In the genomic region with DNA sequence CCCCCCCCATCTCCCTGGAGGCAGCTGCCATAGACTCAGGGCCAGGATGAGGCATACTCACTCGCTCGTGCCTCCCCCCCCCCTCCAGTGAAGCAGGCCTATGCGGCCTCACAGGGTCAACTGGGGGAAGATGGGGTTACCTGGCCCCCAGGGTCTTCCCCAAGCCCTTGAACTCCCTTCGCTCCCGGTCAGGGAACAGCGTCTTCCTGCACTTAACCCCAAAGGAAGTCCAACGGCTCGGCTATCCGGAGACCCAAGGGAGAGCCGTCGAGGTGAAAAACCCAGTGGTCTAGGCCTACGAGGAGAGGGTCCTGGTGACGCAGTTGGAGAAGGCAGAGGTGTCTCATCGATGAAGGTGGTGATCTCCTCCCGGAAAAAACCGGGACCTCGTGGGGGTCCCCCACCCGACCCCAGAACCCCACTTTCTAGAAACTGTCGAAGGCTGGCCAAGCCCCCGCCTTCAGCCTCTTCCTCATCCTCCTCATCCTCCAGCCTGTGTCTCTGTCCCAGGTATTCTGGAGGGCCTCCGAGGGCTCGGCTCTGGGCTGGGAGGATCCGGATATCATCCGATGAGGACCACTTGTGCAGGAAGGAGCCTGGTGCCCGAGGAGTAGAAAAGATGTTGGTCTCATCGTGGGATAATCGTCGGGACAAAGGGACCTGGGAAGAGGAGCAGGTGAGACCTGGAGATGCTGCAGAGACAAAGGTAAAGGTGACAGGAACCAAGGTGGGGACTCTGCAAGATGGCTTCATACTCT, we compare ENCODE assay signal across 9 mouse cellular contexts. TPM values are rescaled to one million over a fixed set of nuclear protein-coding genes. Genes with fewer than 3 reads are reported as not detected.
DNase-seq lines count a peak whose midpoint lies in the region; ATAC-seq and TF ChIP-seq lines count a peak whose summit lies in the region.
"Had no signal": no experiment of that assay in that cellular context is flagged by ENCODE, and none has a peak within 500 bp of the region (broad histone marks: within the 10 kb centered on the region; RNA-seq: fewer than 3 reads in every experiment).

No protein-coding gene starts in this region.

- H3K36me3 ChIP-seq in heart, embryonic 12.5 days, result 0 out of 2 replicates have a peak, but pooled peaks cover 5% of the 10 kb centered on the region
- no peaks in the 10 kb centered on the region; the same call in 1 of the 2 replicates for H3K36me3 ChIP-seq in stomach, embryonic 14.5 days (ENCODE audit: control insufficient read depth, insufficient read depth, low read length)
- no peaks in the 10 kb centered on the region for H3K36me3 ChIP-seq in stomach, postnatal 0 days (ENCODE audit: control insufficient read depth, insufficient read depth, low read length)
- peaks cover 18% of the 10 kb centered on the region for H3K36me3 ChIP-seq in limb, embryonic 10.5 days
- no peaks in the 10 kb centered on the region for H3K36me3 ChIP-seq in stomach, embryonic 16.5 days (ENCODE audit: control insufficient read depth, insufficient read depth, low read length)

- H3K9me3 ChIP-seq in heart, embryonic 12.5 days (replicated peaks), result no peaks in the 10 kb centered on the region
- H3K9me3 ChIP-seq in stomach, embryonic 14.5 days (ENCODE audit: control insufficient read depth, low read depth, low read length), result no peaks in the 10 kb centered on the region
- no peaks in the 10 kb centered on the region for H3K9me3 ChIP-seq in stomach, postnatal 0 days (ENCODE audit: control insufficient read depth, low read length)
- no peaks in the 10 kb centered on the region for H3K9me3 ChIP-seq in limb, embryonic 10.5 days (replicated peaks)
- H3K9me3 ChIP-seq in stomach, embryonic 16.5 days (replicated peaks; ENCODE audit: control insufficient read depth, low read length), result no peaks in the 10 kb centered on the region

- H3K4me2 ChIP-seq in heart, embryonic 12.5 days, result peak overlapping the region; percentile 96
- H3K4me2 ChIP-seq in stomach, embryonic 14.5 days (replicated peaks; ENCODE audit: low read depth, low read length), result 0 out of 2 replicates have a peak overlapping the region, but pooled peaks have one; percentile 73
- H3K4me2 ChIP-seq in stomach, postnatal 0 days (replicated peaks; ENCODE audit: low read depth), result no peak overlapping the region
- peak overlapping the region; percentile 81 for H3K4me2 ChIP-seq in stomach, embryonic 16.5 days (ENCODE audit: low read depth, low read length)

- ATAC-seq in heart, embryonic 12.5 days (ENCODE audit: insufficient number of reproducible peaks, low FRiP score), result no peak
- ATAC-seq in stomach, embryonic 14.5 days (ENCODE audit: insufficient number of reproducible peaks, insufficient read depth, low FRiP score, low read depth), result no peak
- no peak for ATAC-seq in stomach, postnatal 0 days (ENCODE audit: low FRiP score, low TSS enrichment)
- ATAC-seq in stomach, embryonic 16.5 days (ENCODE audit: insufficient read depth, low FRiP score), result no peak

- no peak for TF ChIP-seq CTCF in stomach, postnatal 0 days (IDR thresholded peaks at IDR 0.05; ENCODE audit: low read depth)

- no peak for TF ChIP-seq EP300 in stomach, postnatal 0 days (optimal IDR thresholded peaks at IDR 0.05)

- H3K4me1 ChIP-seq in heart, embryonic 12.5 days (replicated peaks), result peaks cover 53% of the 10 kb centered on the region
- H3K4me1 ChIP-seq in stomach, embryonic 14.5 days (ENCODE audit: control insufficient read depth, insufficient read depth, low read length), result peaks cover 15% of the 10 kb centered on the region; the same call in 1 of the 2 replicates
- no peaks in the 10 kb centered on the region for H3K4me1 ChIP-seq in stomach, postnatal 0 days (replicated peaks; ENCODE audit: control insufficient read depth, insufficient read depth)
- peaks cover 86% of the 10 kb centered on the region for H3K4me1 ChIP-seq in limb, embryonic 10.5 days
- peaks cover 19% of the 10 kb centered on the region for H3K4me1 ChIP-seq in stomach, embryonic 16.5 days (ENCODE audit: control insufficient read depth, insufficient read depth, low read length)

- WGBS in heart, embryonic 12.5 days, result 66% methylated on average over 28 of the region's 28 CpGs
- WGBS in stomach, embryonic 14.5 days, result 70% methylated on average over 28 of the region's 28 CpGs
- WGBS in stomach, postnatal 0 days, result 72% methylated on average over 28 of the region's 28 CpGs
- 76% methylated on average over 28 of the region's 28 CpGs for WGBS in limb, embryonic 10.5 days
- WGBS in stomach, embryonic 16.5 days, result 72% methylated on average over 27 of the region's 28 CpGs

- intact Hi-C loops in heart, postnatal 36 days (cut with DNase I), result loop anchor here (1.0 to 10.0 kb wide), 3 partner anchors 44 to 106 kb away; a partner anchor contains a TSS
- intact Hi-C loops in left cerebral cortex, postnatal 14 days (cut with DNase I), result no loop called here

- H3K27ac ChIP-seq in heart, embryonic 12.5 days (ENCODE audit: poor library complexity, severe bottlenecking), result no peak overlapping the region
- H3K27ac ChIP-seq in stomach, embryonic 14.5 days (ENCODE audit: low read length), result no peak overlapping the region
- no peak overlapping the region for H3K27ac ChIP-seq in stomach, postnatal 0 days (replicated peaks)
- peak overlapping the region; percentile 100 for H3K27ac ChIP-seq in limb, embryonic 10.5 days
- H3K27ac ChIP-seq in stomach, embryonic 16.5 days (ENCODE audit: low read length), result no peak overlapping the region
- H3K27ac ChIP-seq: liver, embryonic 14.5 days had no signal

- peaks cover 38% of the 10 kb centered on the region for H3K27me3 ChIP-seq in heart, embryonic 12.5 days (replicated peaks)
- H3K27me3 ChIP-seq in stomach, embryonic 14.5 days (ENCODE audit: control insufficient read depth, insufficient read depth, low read length), result no peaks in the 10 kb centered on the region
- H3K27me3 ChIP-seq in stomach, postnatal 0 days (ENCODE audit: control insufficient read depth, insufficient read depth, low read length), result no peaks in the 10 kb centered on the region; the same call in 1 of the 2 replicates
- H3K27me3 ChIP-seq in limb, embryonic 10.5 days (ENCODE audit: low read depth, poor library complexity, severe bottlenecking), result peaks cover 63% of the 10 kb centered on the region
- H3K27me3 ChIP-seq in stomach, embryonic 16.5 days (ENCODE audit: control insufficient read depth, insufficient read depth, low read length), result peaks cover 8% of the 10 kb centered on the region; the same call in 1 of the 2 replicates

- H3K9ac ChIP-seq in heart, embryonic 12.5 days, result no peak overlapping the region
- no peak overlapping the region for H3K9ac ChIP-seq in stomach, embryonic 14.5 days (replicated peaks; ENCODE audit: low read depth, low read length)
- H3K9ac ChIP-seq in stomach, postnatal 0 days (ENCODE audit: low read length), result no peak overlapping the region
- peak overlapping the region; percentile 94; the same call in 1 of the 2 replicates for H3K9ac ChIP-seq in stomach, embryonic 16.5 days (ENCODE audit: low read length)
- H3K9ac ChIP-seq: liver, embryonic 14.5 days had no signal

- DNase-seq in heart, postnatal 36 days, result no peak
- no peak for DNase-seq in stomach, postnatal 0 days (ENCODE audit: low spot score)
- no peak for DNase-seq in limb, embryonic 10.5 days (ENCODE audit: low spot score)
- DNase-seq in MN1 (ENCODE audit: low spot score), result no peak
- DNase-seq in left cerebral cortex, postnatal 14 days (ENCODE audit: low spot score in 2 of 2), result no peak

- H3K4me3 ChIP-seq in heart, embryonic 12.5 days, result no peak overlapping the region
- no peak overlapping the region for H3K4me3 ChIP-seq in stomach, embryonic 14.5 days (ENCODE audit: low read depth, low read length)
- H3K4me3 ChIP-seq in stomach, postnatal 0 days (ENCODE audit: low read depth, low read length), result no peak overlapping the region
- peak overlapping the region; percentile 93 for H3K4me3 ChIP-seq in limb, embryonic 10.5 days
- H3K4me3 ChIP-seq in stomach, embryonic 16.5 days (replicated peaks; ENCODE audit: low read length), result no peak overlapping the region

RNA-seq across cellular contexts. Expression of a gene that starts 1.2 kb away (rescaled TPM):
- 19.2 and 21.9 TPM in 2 replicates for polyA plus RNA-seq in heart, embryonic 12.5 days (2016; fragmentation: Nextera tagmentation; extraction: Ambion mirVana)
- 10 to 100 TPM; 10.7 to 11.6 TPM for total RNA-seq in heart, postnatal 36 days (2021)
- polyA plus RNA-seq in stomach, embryonic 14.5 days (2014; fragmentation: Nextera tagmentation; extraction: Ambion mirVana), result 43.2 and 43.9 TPM in 2 replicates
- polyA plus RNA-seq in stomach, postnatal 0 days (2015; fragmentation: Nextera tagmentation; extraction: Ambion mirVana), result 9.7 and 10.7 TPM in 2 replicates
- 17.3 and 26.8 TPM in 2 replicates for polyA plus RNA-seq in limb, embryonic 10.5 days (2016; fragmentation: Nextera tagmentation; extraction: Ambion mirVana)
- 9.9 and 11.5 TPM in 2 replicates for polyA plus RNA-seq in stomach, embryonic 16.5 days (2015; fragmentation: Nextera tagmentation; extraction: Ambion mirVana)
- 10 to 100 TPM; 25.9 to 32.9 TPM for total RNA-seq in left cerebral cortex, postnatal 14 days (2021)

RNA-seq across cellular contexts. Expression of a gene that starts 5.0 kb away (rescaled TPM):
- 1.9 and 2.2 TPM in 2 replicates for polyA plus RNA-seq in heart, embryonic 12.5 days (2016; fragmentation: Nextera tagmentation; extraction: Ambion mirVana)
- under 1 TPM; 0.72 to 0.98 TPM for total RNA-seq in heart, postnatal 36 days (2021)
- polyA plus RNA-seq in stomach, embryonic 14.5 days (2014; fragmentation: Nextera tagmentation; extraction: Ambion mirVana), result 0.91 and 1.0 TPM in 2 replicates
- polyA plus RNA-seq in stomach, postnatal 0 days (2015; fragmentation: Nextera tagmentation; extraction: Ambion mirVana), result 0.45 and 0.87 TPM in 2 replicates
- polyA plus RNA-seq in limb, embryonic 10.5 days (2016; fragmentation: Nextera tagmentation; extraction: Ambion mirVana), result 0.59 and 1.2 TPM in 2 replicates
- 1.1 and 1.7 TPM in 2 replicates for polyA plus RNA-seq in stomach, embryonic 16.5 days (2015; fragmentation: Nextera tagmentation; extraction: Ambion mirVana)
- 100 to 1,000 TPM; 220 to 231 TPM for total RNA-seq in left cerebral cortex, postnatal 14 days (2021)

RNA-seq across cellular contexts. Expression of a gene that starts 18.7 kb away (rescaled TPM):
- polyA plus RNA-seq in heart, embryonic 12.5 days (2016; fragmentation: Nextera tagmentation; extraction: Ambion mirVana), result 6.4 and 7.8 TPM in 2 replicates
- total RNA-seq in heart, postnatal 36 days (2021), result 1 to 10 TPM; 5.1 to 5.9 TPM
- 1.4 and 1.5 TPM in 2 replicates for polyA plus RNA-seq in stomach, embryonic 14.5 days (2014; fragmentation: Nextera tagmentation; extraction: Ambion mirVana)
- polyA plus RNA-seq in stomach, postnatal 0 days (2015; fragmentation: Nextera tagmentation; extraction: Ambion mirVana), result 0.53 and 0.98 TPM in 2 replicates
- polyA plus RNA-seq in limb, embryonic 10.5 days (2016; fragmentation: Nextera tagmentation; extraction: Ambion mirVana), result 0.34 and 0.35 TPM in 2 replicates
- polyA plus RNA-seq in stomach, embryonic 16.5 days (2015; fragmentation: Nextera tagmentation; extraction: Ambion mirVana), result 0.66 and 1.5 TPM in 2 replicates
- not detected for total RNA-seq in left cerebral cortex, postnatal 14 days (2021)

RNA-seq across cellular contexts. Expression of a gene that starts 29.3 kb away (rescaled TPM):
- not detected in 2 replicates for polyA plus RNA-seq in heart, embryonic 12.5 days (2016; fragmentation: Nextera tagmentation; extraction: Ambion mirVana)
- total RNA-seq in heart, postnatal 36 days (2021), result under 1 TPM; 0.72 to 0.76 TPM
- 0.28 and 0.43 TPM in 2 replicates for polyA plus RNA-seq in stomach, embryonic 14.5 days (2014; fragmentation: Nextera tagmentation; extraction: Ambion mirVana)
- polyA plus RNA-seq in stomach, postnatal 0 days (2015; fragmentation: Nextera tagmentation; extraction: Ambion mirVana), result 0.45 and 0.65 TPM in 2 replicates
- polyA plus RNA-seq in limb, embryonic 10.5 days (2016; fragmentation: Nextera tagmentation; extraction: Ambion mirVana), result not detected in 2 replicates
- polyA plus RNA-seq in stomach, embryonic 16.5 days (2015; fragmentation: Nextera tagmentation; extraction: Ambion mirVana), result 0.46 TPM in 2 replicates
- total RNA-seq in left cerebral cortex, postnatal 14 days (2021), result 1 to 10 TPM; 1.1 to 1.5 TPM

RNA-seq across cellular contexts. Expression of a gene that starts 29.4 kb away (rescaled TPM):
- 105 and 121 TPM in 2 replicates for polyA plus RNA-seq in heart, embryonic 12.5 days (2016; fragmentation: Nextera tagmentation; extraction: Ambion mirVana)
- total RNA-seq in heart, postnatal 36 days (2021), result under 1 TPM; 0.49 to 0.83 TPM
- 151 and 163 TPM in 2 replicates for polyA plus RNA-seq in stomach, embryonic 14.5 days (2014; fragmentation: Nextera tagmentation; extraction: Ambion mirVana)
- 43.3 and 52.8 TPM in 2 replicates for polyA plus RNA-seq in stomach, postnatal 0 days (2015; fragmentation: Nextera tagmentation; extraction: Ambion mirVana)
- polyA plus RNA-seq in limb, embryonic 10.5 days (2016; fragmentation: Nextera tagmentation; extraction: Ambion mirVana), result 243 and 250 TPM in 2 replicates
- polyA plus RNA-seq in stomach, embryonic 16.5 days (2015; fragmentation: Nextera tagmentation; extraction: Ambion mirVana), result 129 and 138 TPM in 2 replicates
- 1 to 10 TPM; 1.6 to 1.7 TPM for total RNA-seq in left cerebral cortex, postnatal 14 days (2021)
